Mouse (Mus musculus): Measurements from ENCODE around the gene Snrnp35. TPM values are rescaled to one million over a fixed set of nuclear protein-coding genes. Genes with fewer than 3 reads are reported as not detected.

The Snrnp35 gene
- 10 to 100 TPM; 22.7 to 28.0 TPM for total RNA-seq (2021)

GRCm38 (mm10) chr5:124482966-124483654 is at the start of gene Snrnp35:
Snrnp35 (plus strand) TSS chr5:124483134.
- intact Hi-C loops (cut with DNase I) = loop anchor here (5.0 kb wide), 2 partner anchors 36 to 49 kb away; partner anchors contain the start of gene Rilpl1
- DNase-seq (ENCODE audit: low spot score in 2 of 2) = peak; percentile 91 to 93

- DNase-seq (ENCODE audit: low spot score in 2 of 2) = no peak
- intact Hi-C loops (cut with DNase I) = no loop called here
Measured at GRCm38 (mm10) chr5:124438229-124438628, 44.7 kb upstream of the Snrnp35 start.

- intact Hi-C loops (cut with DNase I) = no loop called here
Measured at GRCm38 (mm10) chr5:124438746-124439145, 44.2 kb upstream of the Snrnp35 start.

GRCm38 (mm10) chr5:124439447-124440093 is 43.4 kb upstream of the Snrnp35 start, which contains the start of gene Kmt5a:
Kmt5a (plus strand) TSS chr5:124439930.
- DNase-seq (ENCODE audit: low spot score in 2 of 2) = peak; percentile 93 to 96
- intact Hi-C loops (cut with DNase I) = no loop called here

More at GRCm38 (mm10) chr5:124438746-124439145, 44.2 kb upstream of the Snrnp35 start:
- DNase-seq (ENCODE audit: low spot score in 2 of 2) = no peak

- intact Hi-C loops (cut with DNase I) = no loop called here
- no peak for DNase-seq (ENCODE audit: low spot score in 2 of 2)
Measured at GRCm38 (mm10) chr5:124440094-124440701, 42.7 kb upstream of the Snrnp35 start.

- DNase-seq (ENCODE audit: low spot score in 2 of 2) = no peak
- intact Hi-C loops (cut with DNase I) = no loop called here
Measured at GRCm38 (mm10) chr5:124442628-124443027, 40.3 kb upstream of the Snrnp35 start.

GRCm38 (mm10) chr5:124444208-124444607 is 38.7 kb upstream of the Snrnp35 start:
- DNase-seq (ENCODE audit: low spot score in 2 of 2) = no peak
- intact Hi-C loops (cut with DNase I) = no loop called here

- peak; percentile 77 to 84 for DNase-seq (ENCODE audit: low spot score in 2 of 2)
- intact Hi-C loops (cut with DNase I) = loop anchor here (5.0 kb wide), 1 partner anchor 37 kb away; the partner anchor contains the start of gene Snrnp35
Measured at GRCm38 (mm10) chr5:124444661-124445561, 38.0 kb upstream of the Snrnp35 start.

- DNase-seq (ENCODE audit: low spot score in 2 of 2) = peak in 1 of 2 experiments; percentile 65
- intact Hi-C loops (cut with DNase I) = loop anchor here (5.0 kb wide), 1 partner anchor 37 kb away; the partner anchor contains the start of gene Snrnp35
Measured at GRCm38 (mm10) chr5:124445621-124446293, 37.2 kb upstream of the Snrnp35 start.

GRCm38 (mm10) chr5:124446301-124446881 is 36.5 kb upstream of the Snrnp35 start:
- intact Hi-C loops (cut with DNase I) = loop anchor here (5.0 kb wide), 1 partner anchor 36 kb away; the partner anchor contains the start of gene Snrnp35
- DNase-seq (ENCODE audit: low spot score in 2 of 2) = no peak

GRCm38 (mm10) chr5:124449494-124449893 is 33.4 kb upstream of the Snrnp35 start:
- intact Hi-C loops (cut with DNase I) = loop anchor here (5.0 kb wide), 1 partner anchor 33 kb away; the partner anchor contains the start of gene Snrnp35
- DNase-seq (ENCODE audit: low spot score in 2 of 2) = no peak

GRCm38 (mm10) chr5:124450051-124450450 is 32.9 kb upstream of the Snrnp35 start:
- DNase-seq (ENCODE audit: low spot score in 2 of 2) = no peak
- intact Hi-C loops (cut with DNase I) = no loop called here

- DNase-seq (ENCODE audit: low spot score in 2 of 2) = no peak
- intact Hi-C loops (cut with DNase I) = no loop called here
Measured at GRCm38 (mm10) chr5:124450641-124451340, 32.1 kb upstream of the Snrnp35 start.

- peak; percentile 54 to 67 for DNase-seq (ENCODE audit: low spot score in 2 of 2)
- intact Hi-C loops (cut with DNase I) = no loop called here
Measured at GRCm38 (mm10) chr5:124452494-124453228, 30.3 kb upstream of the Snrnp35 start.

- intact Hi-C loops (cut with DNase I) = no loop called here
- DNase-seq (ENCODE audit: low spot score in 2 of 2) = peak; percentile 67 to 72
Measured at GRCm38 (mm10) chr5:124453339-124454081, 29.4 kb upstream of the Snrnp35 start.

- intact Hi-C loops (cut with DNase I) = no loop called here
- DNase-seq (ENCODE audit: low spot score in 2 of 2) = no peak
Measured at GRCm38 (mm10) chr5:124454082-124454419, 28.9 kb upstream of the Snrnp35 start.

All from left cerebral cortex, postnatal 36 days (tissue).